Mouse (Mus musculus): ENCODE results near the gene Gpat2.

GRCm38 (mm10) chr2:127470183-127470582 is 45.2 kb downstream of the Gpat2 start:
- no peak for TF ChIP-seq EP300 (IDR thresholded peaks at IDR 0.05; ENCODE audit: insufficient read depth, low read depth, low read length)
- no peak for TF ChIP-seq POLR2A (IDR thresholded peaks at IDR 0.05; ENCODE audit: insufficient read depth, low read depth, low read length)
- no peak for TF ChIP-seq CTCF (IDR thresholded peaks at IDR 0.05)

Measured in heart, adult 2 months (tissue).